Mouse (Mus musculus) liver, embryonic 16.5 days (tissue): Measurements from ENCODE around the gene Muc1. TPM values are rescaled to one million over a fixed set of nuclear protein-coding genes. Genes with fewer than 3 reads are reported as not detected.
A peak's percentile ranks its signal among the peaks of the same experiment; 100 is the strongest.

Experiments used
- ATAC-seq: fragments of 200-750 bp; cut with Nextera tagmentation; 2 replicates; pipeline ENCODE4 v1.8.0; 2017; ENCODE audit warnings: low read depth, mild to moderate bottlenecking, moderate number of reproducible peaks, moderate library complexity
- H3K27ac ChIP-seq: fragments of 300-500 bp; sonication (generic); 2 replicates; pipeline ENCODE4 v1.5.1; 2014; ENCODE audit warnings: mild to moderate bottlenecking, low read length
- H3K27me3 ChIP-seq: fragments of 300-500 bp; sonication (generic); 2 replicates; pipeline ENCODE4 v1.6.1; 2014; ENCODE audit warnings: low read depth, low read length, mixed read lengths; ENCODE audit not compliant: control insufficient read depth, insufficient read depth
- H3K36me3 ChIP-seq: fragments of 300-500 bp; sonication (generic); 2 replicates; pipeline ENCODE4 v1.6.1; 2014; ENCODE audit warnings: mild to moderate bottlenecking; ENCODE audit not compliant: control insufficient read depth, insufficient read depth
- H3K4me1 ChIP-seq: fragments of 300-500 bp; sonication (generic); 2 replicates; pipeline ENCODE4 v1.6.1; 2014; ENCODE audit warnings: low read depth, low read length, mixed read lengths; ENCODE audit not compliant: control insufficient read depth
- H3K4me2 ChIP-seq: fragments of 300-500 bp; sonication (generic); 2 replicates; pipeline ENCODE4 v1.6.1; 2014; ENCODE audit warnings: low read depth, low read length, mixed read lengths
- H3K4me3 ChIP-seq: fragments of 300-500 bp; sonication (generic); 2 replicates; pipeline ENCODE4 v1.5.1; 2014; ENCODE audit warnings: low read depth, mild to moderate bottlenecking, low read length
- H3K9ac ChIP-seq: fragments of 300-500 bp; sonication (generic); 2 replicates; pipeline ENCODE4 v1.6.1; 2014; ENCODE audit warnings: low read depth, low read length
- H3K9me3 ChIP-seq: fragments of 300-500 bp; sonication (generic); replicated peaks from 2 replicates; pipeline ENCODE4 v1.6.1; 2016; ENCODE audit warnings: low read length; ENCODE audit not compliant: control insufficient read depth
- WGBS: fragments of 180-500 bp; shearing (Covaris S2); extraction: QIAGEN DNeasy Blood & Tissue Kit; methylation state at CpG from one replicate; pipeline ENCODE4 v1.1.7; 2014; ENCODE audit not compliant: insufficient replicate concordance; 5-methylcytosine and 5-hydroxymethylcytosine counted together
- polyA plus RNA-seq: library from polyadenylated mRNA; unstranded; fragments of >200 nt; fragmentation: Nextera tagmentation; extraction: Ambion mirVana; gene quantifications from 2 replicates; pipeline ENCODE4 v1.2.1, GENCODE M21; 2015

Gene Muc1
- polyA plus RNA-seq, 1 experiment from 2014 or later: 1.0 TPM

GRCm38 (mm10) chr3:89226900-89227299 lies 2.0 kb upstream of the Muc1 start, which contains the start of gene Mtx1:
Gene Mtx1, minus strand, starts transcription at chr3:89227088.
- Histone ChIP-seq H3K4me3 (peak within 1 kb of the TSS; percentile 15; the same call in 1 of the 2 replicates), H3K27me3 (peaks cover 51% of the 10 kb centered on the region), H3K9me3 (no peaks in the 10 kb centered on the region), H3K4me1 (peaks cover 15% of the 10 kb centered on the region), H3K4me2 (peak within 1 kb of the TSS; percentile 74), H3K36me3 (no peaks in the 10 kb centered on the region), H3K27ac (no peak within 1 kb of the TSS), H3K9ac (no peak within 1 kb of the TSS)
- ATAC-seq: no peak; the same call in 1 of the 2 replicates
- 9% methylated on average over 21 of the region's 21 CpGs for WGBS

GRCm38 (mm10) chr3:89227307-89228179 lies 1.3 kb upstream of the Muc1 start:
- Histone ChIP-seq H3K4me1 (peaks cover 15% of the 10 kb centered on the region), H3K4me3 (peak overlapping the region; percentile 57), H3K27ac (no peak overlapping the region), H3K9ac (no peak overlapping the region), H3K4me2 (peak overlapping the region; percentile 74), H3K9me3 (no peaks in the 10 kb centered on the region), H3K36me3 (no peaks in the 10 kb centered on the region), H3K27me3 (peaks cover 51% of the 10 kb centered on the region)
- peak; percentile 39; the same call in 1 of the 2 replicates for ATAC-seq
- 4% methylated on average over 41 of the region's 41 CpGs for WGBS

GRCm38 (mm10) chr3:89228180-89228549 lies 692 bp upstream of the Muc1 start:
- H3K27ac ChIP-seq: no peak overlapping the region
- H3K4me3 ChIP-seq: peak overlapping the region; percentile 57
- ATAC-seq: peak; percentile 49
- H3K9me3 ChIP-seq: no peaks in the 10 kb centered on the region
- H3K4me1 ChIP-seq: peaks cover 15% of the 10 kb centered on the region
- H3K36me3 ChIP-seq: no peaks in the 10 kb centered on the region
- H3K9ac ChIP-seq: no peak overlapping the region
- under 1% methylated on average over 20 of the region's 20 CpGs for WGBS
- peak overlapping the region; percentile 74 for H3K4me2 ChIP-seq
- peaks cover 51% of the 10 kb centered on the region for H3K27me3 ChIP-seq

- ATAC-seq: no peak
- 66% methylated on average over 4 of the region's 4 CpGs for WGBS
- H3K4me2 ChIP-seq: no peak overlapping the region
- H3K4me3 ChIP-seq: no peak overlapping the region
- H3K4me1 ChIP-seq: peaks cover 15% of the 10 kb centered on the region
- H3K9ac ChIP-seq: no peak overlapping the region
- no peak overlapping the region for H3K27ac ChIP-seq
- H3K9me3 ChIP-seq: no peaks in the 10 kb centered on the region
- peaks cover 51% of the 10 kb centered on the region for H3K27me3 ChIP-seq
- no peaks in the 10 kb centered on the region for H3K36me3 ChIP-seq
These were observed 419 bp downstream of the Muc1 start for GRCm38 (mm10) chr3:89229276-89229675.

GRCm38 (mm10) chr3:89230561-89230960 lies 1.7 kb downstream of the Muc1 start:
- ATAC-seq: no peak
- H3K27ac ChIP-seq: no peak overlapping the region
- H3K36me3 ChIP-seq: no peaks in the 10 kb centered on the region
- 53% methylated on average over 2 of the region's 2 CpGs for WGBS
- no peak overlapping the region for H3K4me2 ChIP-seq
- no peak overlapping the region for H3K9ac ChIP-seq
- peaks cover 47% of the 10 kb centered on the region for H3K27me3 ChIP-seq
- H3K4me3 ChIP-seq: no peak overlapping the region
- no peaks in the 10 kb centered on the region for H3K9me3 ChIP-seq
- H3K4me1 ChIP-seq: peaks cover 15% of the 10 kb centered on the region

- no peak overlapping the region for H3K4me3 ChIP-seq
- H3K9ac ChIP-seq: no peak overlapping the region
- H3K4me1 ChIP-seq: peaks cover 15% of the 10 kb centered on the region
- H3K9me3 ChIP-seq: no peaks in the 10 kb centered on the region
- H3K4me2 ChIP-seq: no peak overlapping the region
- no peaks in the 10 kb centered on the region for H3K36me3 ChIP-seq
- no peak for ATAC-seq
- 23% methylated on average over 7 of the region's 7 CpGs for WGBS
- H3K27me3 ChIP-seq: peaks cover 40% of the 10 kb centered on the region
- no peak overlapping the region for H3K27ac ChIP-seq
These were observed 2.5 kb downstream of the Muc1 start for GRCm38 (mm10) chr3:89231345-89231744.

- H3K27me3 ChIP-seq: peaks cover 35% of the 10 kb centered on the region
- H3K4me2 ChIP-seq: no peak overlapping the region
- WGBS: 60% methylated on average over 16 of the region's 16 CpGs
- H3K9ac ChIP-seq: no peak overlapping the region
- H3K4me3 ChIP-seq: no peak overlapping the region
- no peak overlapping the region for H3K27ac ChIP-seq
- H3K9me3 ChIP-seq: no peaks in the 10 kb centered on the region
- peaks cover 15% of the 10 kb centered on the region for H3K4me1 ChIP-seq
- H3K36me3 ChIP-seq: no peaks in the 10 kb centered on the region
- ATAC-seq: no peak
These were observed 3.0 kb downstream of the Muc1 start for GRCm38 (mm10) chr3:89231772-89232275.

- ATAC-seq: no peak
- Histone ChIP-seq H3K27ac (no peak overlapping the region), H3K4me1 (peaks cover 9% of the 10 kb centered on the region), H3K9ac (no peak overlapping the region), H3K36me3 (no peaks in the 10 kb centered on the region), H3K9me3 (no peaks in the 10 kb centered on the region), H3K4me2 (no peak overlapping the region), H3K27me3 (peaks cover 27% of the 10 kb centered on the region), H3K4me3 (no peak overlapping the region)
- WGBS: 63% methylated on average over 6 of the region's 6 CpGs
These were observed 3.8 kb downstream of the Muc1 start for GRCm38 (mm10) chr3:89232614-89233013.

- Histone ChIP-seq H3K27ac (no peak overlapping the region), H3K4me2 (no peak overlapping the region), H3K4me1 (peaks cover 4% of the 10 kb centered on the region; the same call in 1 of the 2 replicates), H3K4me3 (no peak overlapping the region), H3K27me3 (peaks cover 22% of the 10 kb centered on the region), H3K36me3 (no peaks in the 10 kb centered on the region), H3K9ac (no peak overlapping the region), H3K9me3 (no peaks in the 10 kb centered on the region)
- no peak for ATAC-seq
- 35% methylated on average over 14 of the region's 14 CpGs for WGBS
These were observed 4.8 kb downstream of the Muc1 start for GRCm38 (mm10) chr3:89233562-89234110.
